ENCODE assay signal across 32 mouse cellular contexts in the genomic region with DNA sequence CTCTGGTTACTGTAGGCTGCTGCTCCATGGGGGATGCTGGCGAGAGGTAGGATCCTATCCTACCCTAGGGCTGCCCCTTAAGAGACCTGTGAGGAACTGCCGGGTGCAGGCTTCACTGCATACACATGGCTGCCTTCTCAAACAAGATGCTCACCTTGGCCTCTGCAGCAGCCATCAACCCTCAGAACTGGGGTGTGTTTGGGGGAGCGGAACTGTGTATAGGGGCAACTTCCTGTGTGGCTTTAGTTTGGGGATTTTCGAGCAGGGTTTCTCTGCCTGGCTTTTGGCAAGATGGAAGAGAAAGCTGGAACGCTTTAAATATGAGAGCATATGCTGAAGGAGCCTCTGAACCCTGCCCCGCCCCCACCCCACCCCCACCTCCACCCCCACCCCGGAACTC. TPM values are rescaled to one million over a fixed set of nuclear protein-coding genes. Genes with fewer than 3 reads are reported as not detected.
A peak's percentile ranks its signal among the peaks of the same experiment; 100 is the strongest.
DNase-seq lines count a peak whose midpoint lies in the region; TF ChIP-seq lines count a peak whose summit lies in the region.
"Had no signal": no experiment of that assay in that cellular context is flagged by ENCODE, and none has a peak within 500 bp of the region (broad histone marks: within the 10 kb centered on the region; RNA-seq: fewer than 3 reads in every experiment).

No protein-coding gene starts in this region.

- no peak for TF ChIP-seq CTCF in bone marrow, adult 2 months (IDR thresholded peaks at IDR 0.05; ENCODE audit: control insufficient read depth, insufficient read depth, low read length)

- H3K4me1 ChIP-seq in bone marrow, adult 2 months (ENCODE audit: control insufficient read depth, insufficient read depth, low read length) = peaks cover 3% of the 10 kb centered on the region

- WGBS in bone marrow, adult 2 months = 16% methylated on average over 7 of the region's 7 CpGs

- peak; percentile 44 for DNase-seq in A20 (ENCODE audit: low read depth, low spot score)
- peak; percentile 56 for DNase-seq in CD4-positive, CD25-positive, alpha-beta regulatory T cell, adult 2 months (ENCODE audit: low read depth, low spot score)
- DNase-seq in splenic B cell, adult 2 months (ENCODE audit: low read depth, low spot score) = peak; percentile 57
- DNase-seq in left cerebral cortex, adult 11 months (ENCODE audit: low spot score) = no peak
- no peak for DNase-seq in cerebellum, adult 9-11 months
- no peak for DNase-seq in cerebellum, adult 11 months
- no peak for DNase-seq in lung, postnatal 10 days
- DNase-seq: adrenal gland, postnatal 10 days; cerebellum, adult 9-10 months; forebrain, postnatal 0 days; gastrocnemius, postnatal 14 days; heart, adult 2 months; heart, postnatal 36 days; kidney, postnatal 36 days; lung, embryonic 14.5 days; lung, postnatal 36 days; right cerebral cortex, postnatal 4 days had no signal

- TF ChIP-seq POLR2A in bone marrow, adult 2 months (IDR thresholded peaks at IDR 0.05; ENCODE audit: borderline replicate concordance, control insufficient read depth, low read depth, low read length) = no peak

- H3K4me3 ChIP-seq in bone marrow, adult 2 months (replicated peaks; ENCODE audit: control insufficient read depth, low read depth, low read length) = no peak overlapping the region
- H3K4me3 ChIP-seq: forebrain, embryonic 10.5 days; heart, adult 2 months; heart, embryonic 15.5 days; intestine, embryonic 15.5 days; kidney, embryonic 15.5 days; limb, embryonic 15.5 days; megakaryocyte, embryonic 14.5 days; midbrain, embryonic 15.5 days; neural tube, embryonic 13.5 days had no signal

- H3K27ac ChIP-seq in bone marrow, adult 2 months (ENCODE audit: control insufficient read depth, insufficient read depth, low read depth, low read length, poor library complexity) = 0 out of 2 replicates have a peak overlapping the region, but pooled peaks have one; percentile 15
- H3K27ac ChIP-seq: forebrain, embryonic 10.5 days; heart, adult 2 months; heart, embryonic 15.5 days; hindbrain, embryonic 14.5 days; intestine, embryonic 15.5 days; kidney, embryonic 15.5 days; limb, embryonic 15.5 days; liver, embryonic 14.5 days; midbrain, embryonic 15.5 days; neural tube, embryonic 13.5 days had no signal

- H3K36me3 ChIP-seq in splenic B cell, adult 2 months (ENCODE audit: control insufficient read depth, insufficient read depth, low read length, poor library complexity, severe bottlenecking) = no peaks in the 10 kb centered on the region
- H3K36me3 ChIP-seq: G1E; heart, embryonic 15.5 days; intestine, embryonic 15.5 days had no signal

- H3K27me3 ChIP-seq in splenic B cell, adult 2 months (ENCODE audit: control insufficient read depth, insufficient read depth, low read length, poor library complexity, severe bottlenecking) = no peaks in the 10 kb centered on the region
- H3K27me3 ChIP-seq: kidney, embryonic 15.5 days; limb, embryonic 15.5 days; midbrain, embryonic 15.5 days had no signal

RNA-seq across cellular contexts. Expression of a gene that starts 9.4 kb away (rescaled TPM):
- 0.37 and 0.41 TPM in 2 replicates for polyA plus RNA-seq in bone marrow, adult 2 months (2011; ENCODE audit: insufficient read depth, insufficient read length, low replicate concordance, missing spikeins)
- polyA plus RNA-seq: C2C12, G1E had no signal

RNA-seq across cellular contexts. Expression of a gene that starts 11.3 kb away (rescaled TPM):
- 0.60 TPM in 1 of 2 replicates, not detected in the other for polyA plus RNA-seq in bone marrow, adult 2 months (2011; ENCODE audit: insufficient read depth, insufficient read length, low replicate concordance, missing spikeins)
- polyA plus RNA-seq: G1E; lung, embryonic 14.5 days had no signal

RNA-seq across cellular contexts. Expression of a gene that starts 48.0 kb away (rescaled TPM):
- 7.6 and 25.9 TPM in 2 replicates for polyA plus RNA-seq in bone marrow, adult 2 months (2011; ENCODE audit: insufficient read depth, insufficient read length, low replicate concordance, missing spikeins)
- polyA plus RNA-seq: C2C12; G1E; hindbrain, embryonic 14.5 days; testis, adult 2 months had no signal

RNA-seq across cellular contexts. Expression of a gene that starts 54.9 kb away (rescaled TPM):
- polyA plus RNA-seq in bone marrow, adult 2 months (2011; ENCODE audit: insufficient read depth, insufficient read length, low replicate concordance, missing spikeins) = not detected in 2 replicates
- polyA plus RNA-seq: brain, embryonic 14.5 days; C2C12; forebrain, embryonic 10.5 days; G1E; heart, embryonic 15.5 days; hindbrain, embryonic 14.5 days; kidney, embryonic 15.5 days; midbrain, embryonic 15.5 days; neural tube, embryonic 13.5 days had no signal

Comparison
In these comparisons a context has a peak if more than half of its experiments do, and no peak if none do; other contexts are left out.
1. DNase-seq: peak in A20 (single experiment), CD4-positive, CD25-positive, alpha-beta regulatory T cell, adult 2 months (single experiment) and splenic B cell, adult 2 months (single experiment); none in left cerebral cortex, adult 11 months (single experiment), cerebellum, adult 9-11 months (single experiment), cerebellum, adult 11 months (single experiment) and lung, postnatal 10 days (single experiment).